Mouse (Mus musculus): ENCODE data around the gene Taok1.
A peak's percentile ranks its signal among the peaks of the same experiment; 100 is the strongest.

GRCm38 (mm10) chr11:77519043-77519442 is 88.6 kb downstream of the Taok1 start, which contains the start of gene Gm10392:
- no peak for TF ChIP-seq CTCF (IDR thresholded peaks at IDR 0.05)
- peak; percentile 51; the same call in 1 of the 2 replicates for TF ChIP-seq EP300 (IDR thresholded peaks at IDR 0.05)

Measured in lung, postnatal 0 days (tissue).